21 mouse cellular contexts compared by ENCODE assay signal in the genomic region with DNA sequence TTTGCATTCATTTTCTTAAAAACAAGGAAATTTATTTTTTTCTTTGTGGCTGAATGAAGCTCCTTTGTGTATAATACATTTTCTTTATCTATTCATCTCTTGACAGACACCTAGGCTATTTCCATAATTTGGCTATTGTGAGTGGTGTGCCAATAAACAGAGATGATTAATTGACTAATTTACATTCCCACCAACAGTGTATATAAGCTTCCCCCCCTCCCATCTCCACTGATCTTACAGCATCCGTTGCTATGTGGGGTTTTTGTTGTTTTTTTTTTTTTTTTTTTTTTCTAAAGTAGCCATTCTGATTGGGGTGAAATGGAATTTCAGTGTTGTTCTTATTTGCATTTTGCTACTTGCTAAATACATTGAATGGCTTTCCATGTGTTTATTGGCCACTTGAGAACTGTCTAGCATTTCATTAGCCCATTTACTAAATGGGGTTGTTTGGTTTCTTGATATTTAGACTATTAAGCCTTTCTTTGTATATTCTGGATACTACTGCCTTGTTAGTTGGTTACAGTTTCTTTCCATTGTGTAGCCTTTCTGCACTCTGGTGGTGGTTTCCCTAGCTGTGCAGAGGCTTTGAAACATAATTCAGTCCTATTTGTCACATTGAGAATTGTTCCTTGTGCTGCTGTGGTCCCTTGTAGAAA.
DNase-seq lines count a peak whose midpoint lies in the region; ATAC-seq lines count a peak whose summit lies in the region.
"Had no signal": no experiment of that assay in that cellular context is flagged by ENCODE, and none has a peak within 500 bp of the region (broad histone marks: within the 10 kb centered on the region; RNA-seq: fewer than 3 reads in every experiment).

No protein-coding gene starts in this region.

- no peaks in the 10 kb centered on the region for H3K36me3 ChIP-seq in hindbrain, embryonic 12.5 days
- H3K36me3 ChIP-seq in hindbrain, embryonic 10.5 days = no peaks in the 10 kb centered on the region
- H3K36me3 ChIP-seq in hindbrain, embryonic 13.5 days = no peaks in the 10 kb centered on the region
- H3K36me3 ChIP-seq: embryonic facial prominence, embryonic 13.5 days had no signal

- no peaks in the 10 kb centered on the region for H3K27me3 ChIP-seq in hindbrain, embryonic 12.5 days
- no peaks in the 10 kb centered on the region for H3K27me3 ChIP-seq in hindbrain, embryonic 10.5 days (ENCODE audit: insufficient read depth, poor library complexity, severe bottlenecking)
- H3K27me3 ChIP-seq in hindbrain, embryonic 13.5 days = no peaks in the 10 kb centered on the region
- H3K27me3 ChIP-seq: embryonic facial prominence, embryonic 13.5 days had no signal

- H3K4me1 ChIP-seq in hindbrain, embryonic 12.5 days = no peaks in the 10 kb centered on the region
- H3K4me1 ChIP-seq in hindbrain, embryonic 10.5 days (replicated peaks) = no peaks in the 10 kb centered on the region
- peaks cover 6% of the 10 kb centered on the region; the same call in 1 of the 2 replicates for H3K4me1 ChIP-seq in hindbrain, embryonic 13.5 days (replicated peaks)
- H3K4me1 ChIP-seq: embryonic facial prominence, embryonic 13.5 days had no signal

- H3K9me3 ChIP-seq in hindbrain, embryonic 12.5 days (replicated peaks) = no peaks in the 10 kb centered on the region
- no peaks in the 10 kb centered on the region for H3K9me3 ChIP-seq in hindbrain, embryonic 10.5 days
- H3K9me3 ChIP-seq in hindbrain, embryonic 13.5 days = no peaks in the 10 kb centered on the region
- H3K9me3 ChIP-seq: embryonic facial prominence, embryonic 13.5 days had no signal

- WGBS in hindbrain, embryonic 12.5 days = 6% methylated on average over 1 of the region's 1 CpGs
- 52% methylated on average over 1 of the region's 1 CpGs for WGBS in hindbrain, embryonic 10.5 days
- WGBS in hindbrain, embryonic 13.5 days = 32% methylated on average over 1 of the region's 1 CpGs

- H3K4me3 ChIP-seq in hindbrain, embryonic 12.5 days = no peak overlapping the region
- no peak overlapping the region for H3K4me3 ChIP-seq in hindbrain, embryonic 10.5 days
- H3K4me3 ChIP-seq in hindbrain, embryonic 13.5 days = no peak overlapping the region
- H3K4me3 ChIP-seq: embryonic facial prominence, embryonic 13.5 days; left cerebral cortex, adult 2 months; myocyte had no signal

- ATAC-seq in hindbrain, embryonic 12.5 days (ENCODE audit: low FRiP score) = peak; percentile 72; the same call in 1 of the 2 replicates
- peak; percentile 89 for ATAC-seq in hindbrain, embryonic 13.5 days (ENCODE audit: low FRiP score)
- ATAC-seq: Patski had no signal

- no peak overlapping the region for H3K27ac ChIP-seq in hindbrain, embryonic 12.5 days
- H3K27ac ChIP-seq in hindbrain, embryonic 10.5 days = no peak overlapping the region
- no peak overlapping the region for H3K27ac ChIP-seq in hindbrain, embryonic 13.5 days
- H3K27ac ChIP-seq: embryonic facial prominence, embryonic 13.5 days; left cerebral cortex, adult 2 months had no signal

- DNase-seq in hindbrain, embryonic 10.5 days (ENCODE audit: low spot score) = no peak
- peak; percentile 75 for DNase-seq in retina, postnatal 1 day
- DNase-seq in retina, embryonic 14.5 days (ENCODE audit: low spot score) = no peak
- no peak for DNase-seq in left cerebral cortex, adult 18-20 months (ENCODE audit: low spot score in 2 of 2)
- no peak for DNase-seq in gastrocnemius, postnatal 14 days
- DNase-seq: adrenal gland, postnatal 10 days; cerebellum, postnatal 10 days; gastrocnemius, postnatal 36 days; heart, postnatal 10 days; kidney, adult 18-20 months; kidney, postnatal 10 days; left cerebral cortex, postnatal 4 days; liver; lung, postnatal 14 days; midbrain, embryonic 14.5 days had no signal

- intact Hi-C loops in gastrocnemius, postnatal 14 days (cut with DNase I; ENCODE audit: low total_unique reads) = no loop called here

- H3K4me2 ChIP-seq in hindbrain, embryonic 12.5 days (replicated peaks) = no peak overlapping the region
- no peak overlapping the region for H3K4me2 ChIP-seq in hindbrain, embryonic 13.5 days
- H3K4me2 ChIP-seq: embryonic facial prominence, embryonic 13.5 days had no signal

- no peak overlapping the region for H3K9ac ChIP-seq in hindbrain, embryonic 12.5 days
- H3K9ac ChIP-seq in hindbrain, embryonic 13.5 days = no peak overlapping the region
- H3K9ac ChIP-seq: embryonic facial prominence, embryonic 13.5 days had no signal
